Mouse (Mus musculus): ENCODE results near the gene Gtf2b.

Gtf2b gene

GRCm38 (mm10) chr3:142811582-142811981 lies 46.7 kb downstream of the Gtf2b start:
- no peak for DNase-seq (ENCODE audit: extremely low spot score, low spot score)

GRCm38 (mm10) chr3:142817506-142817905 lies 52.7 kb downstream of the Gtf2b start:
- no peak for DNase-seq (ENCODE audit: extremely low spot score, low spot score)

GRCm38 (mm10) chr3:142823606-142824005 lies 58.8 kb downstream of the Gtf2b start:
- DNase-seq (ENCODE audit: extremely low spot score, low spot score): no peak

- DNase-seq (ENCODE audit: extremely low spot score, low spot score): no peak
Observed at GRCm38 (mm10) chr3:142826449-142827146, 61.8 kb downstream of the Gtf2b start.

- no peak for DNase-seq (ENCODE audit: extremely low spot score, low spot score)
Observed at GRCm38 (mm10) chr3:142832910-142833309, 68.1 kb downstream of the Gtf2b start.

All from neural tube, embryonic 10.5 days (tissue).